Mouse (Mus musculus) left cerebral cortex, adult 11 months (tissue): ENCODE results near the gene Syngap1.
"Not testable (repeated sequence)": the region's sequence is repeated elsewhere in the genome, so short reads cannot be mapped to it uniquely, and the experiment has no call there.

Experiments
- DNase-seq: peaks from one replicate; pipeline ENCODE4 v3.0.0; 2022; ENCODE audit warnings: low spot score

Gene Syngap1

GRCm38 (mm10) chr17:26941031-26941789 lies at the start of gene Syngap1:
Gene Syngap1 (plus strand): TSS chr17:26941253.
- DNase-seq: no peak

- no peak for DNase-seq
These were observed 48.2 kb upstream of the Syngap1 start for GRCm38 (mm10) chr17:26892635-26893375.

DNA sequence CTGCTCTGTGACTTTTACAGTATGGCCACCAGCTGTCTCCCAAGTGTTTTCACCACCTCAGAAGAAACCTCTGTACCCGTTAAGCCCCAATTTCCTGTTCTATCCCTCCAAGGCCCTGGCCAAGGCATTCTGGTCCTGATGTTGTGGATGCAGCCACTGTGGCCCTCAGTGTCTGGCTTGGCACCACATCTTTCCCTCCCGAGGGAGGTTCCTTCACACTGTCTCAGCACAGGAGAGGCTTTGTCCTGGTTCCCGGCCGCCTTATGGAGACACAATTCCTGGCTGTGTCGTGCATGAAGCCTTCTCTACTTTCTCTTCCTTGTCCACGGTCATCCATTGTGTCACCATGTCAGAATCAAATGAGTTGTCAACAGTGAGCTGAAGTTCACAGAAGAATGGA lies 47.6 kb upstream of the Syngap1 start:
- DNase-seq: no peak

DNA sequence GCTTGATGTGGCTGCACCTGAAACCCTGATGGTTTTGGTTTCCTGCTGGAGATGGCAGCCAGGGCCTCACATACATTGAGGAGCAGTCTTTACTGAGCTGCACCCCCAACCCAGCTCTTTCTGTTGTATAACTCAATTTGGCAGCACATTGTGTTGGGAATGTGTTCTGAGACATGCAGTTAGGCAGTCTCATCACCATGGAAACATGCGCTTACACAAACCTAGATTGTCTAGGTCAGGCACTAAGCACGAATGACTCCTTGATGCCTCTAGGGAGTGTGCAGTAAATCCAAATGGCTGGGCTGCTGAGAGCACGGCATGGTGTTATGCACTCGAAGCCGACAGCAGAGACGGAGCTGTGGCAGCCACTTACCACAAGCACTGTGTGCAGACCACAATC lies 46.7 kb upstream of the Syngap1 start:
- DNase-seq: no peak

DNA sequence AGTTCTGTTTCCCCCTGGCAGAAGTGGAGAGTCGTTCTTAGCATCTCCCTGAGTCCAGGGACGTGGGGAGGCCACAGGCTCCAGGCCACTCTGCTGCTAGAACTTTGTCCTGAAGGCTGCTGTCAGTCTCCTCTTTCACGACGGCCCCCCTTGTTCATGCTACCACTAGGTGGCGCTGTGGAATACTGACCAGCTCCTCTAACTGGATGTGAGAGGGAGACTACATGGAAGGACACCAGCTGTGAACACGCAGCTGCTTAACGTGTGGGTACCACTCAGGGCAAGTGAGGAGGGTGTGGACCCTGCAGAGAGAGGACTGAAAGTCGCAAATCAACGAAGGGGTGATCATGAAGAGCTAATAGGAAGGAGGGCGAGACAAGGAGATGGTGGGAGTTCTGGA lies 45.5 kb upstream of the Syngap1 start:
- no peak for DNase-seq

- no peak for DNase-seq
These were observed 40.1 kb upstream of the Syngap1 start for GRCm38 (mm10) chr17:26900916-26901315.

GRCm38 (mm10) chr17:26904320-26904719 lies 36.7 kb upstream of the Syngap1 start:
- no peak for DNase-seq

- DNase-seq: not testable (repeated sequence)
These were observed 33.5 kb upstream of the Syngap1 start for GRCm38 (mm10) chr17:26907506-26907905.

GRCm38 (mm10) chr17:26915248-26915647 lies 25.8 kb upstream of the Syngap1 start:
- DNase-seq: no peak

- DNase-seq: peak; percentile 100
These were observed 24.2 kb upstream of the Syngap1 start, which contains the start of gene Kifc5b for GRCm38 (mm10) chr17:26916711-26917482. Gene Kifc5b (plus strand): TSS chr17:26917091.

DNA sequence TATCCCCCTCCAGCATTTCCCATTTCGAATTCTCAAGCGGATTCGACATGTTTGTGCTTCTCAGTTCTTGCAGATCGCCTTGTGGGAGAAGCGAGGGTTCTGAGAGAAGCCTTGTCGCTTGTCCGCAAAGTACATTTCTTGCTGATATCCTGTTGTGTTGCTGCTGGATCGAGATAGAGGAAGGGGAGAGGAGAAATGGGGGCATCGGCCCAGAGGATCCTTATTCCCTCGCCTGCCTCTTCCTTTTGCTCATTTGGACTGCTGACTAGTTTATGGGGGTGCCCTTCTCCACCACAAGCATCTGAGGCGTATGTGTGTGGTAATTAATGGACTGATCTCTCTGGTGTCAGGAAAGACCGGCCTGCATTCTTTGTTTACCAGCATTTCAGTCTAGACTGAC lies 23.5 kb upstream of the Syngap1 start:
- DNase-seq: not testable (repeated sequence)

DNA sequence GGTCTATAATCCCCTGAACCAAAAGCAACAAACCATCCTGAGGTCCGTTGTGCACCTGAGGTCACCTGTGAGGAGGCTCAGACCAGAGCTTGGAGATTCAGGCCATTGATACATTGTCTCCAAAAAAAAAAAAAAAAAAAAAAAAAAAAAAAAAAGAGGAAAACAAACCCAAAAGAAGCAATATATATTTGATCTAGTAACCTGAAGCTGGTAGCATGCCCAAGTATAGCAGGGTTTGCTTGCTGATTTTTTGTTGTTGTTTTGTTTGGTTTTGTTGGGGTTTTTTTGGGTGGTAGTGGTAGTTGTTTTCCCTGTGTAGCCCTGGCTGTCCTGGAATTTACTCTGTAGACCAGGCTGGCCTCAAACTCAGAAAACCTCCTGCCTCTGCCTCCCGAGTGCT lies 22.7 kb upstream of the Syngap1 start:
- DNase-seq: no peak

DNA sequence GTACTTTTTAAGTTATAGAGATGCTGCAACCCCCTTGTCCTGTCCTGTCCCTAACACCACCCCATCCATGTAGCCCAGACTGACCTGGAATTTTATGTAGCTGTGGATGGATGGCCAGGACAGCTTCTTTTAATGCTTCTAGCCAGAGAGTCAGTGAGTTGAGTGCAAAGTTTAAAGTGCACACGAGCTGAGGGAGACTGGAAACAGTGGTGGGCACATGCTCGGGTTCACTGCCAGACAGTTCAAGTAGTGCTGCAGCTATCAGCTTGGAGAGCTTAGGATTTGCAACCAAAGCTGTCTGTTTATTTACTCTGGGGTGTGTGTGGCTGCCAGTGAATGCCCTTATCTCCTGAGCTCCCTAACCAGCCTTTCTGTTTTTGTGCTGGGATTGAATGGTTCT lies 21.5 kb upstream of the Syngap1 start:
- DNase-seq: not testable (repeated sequence)

GRCm38 (mm10) chr17:26922368-26922767 lies 18.7 kb upstream of the Syngap1 start:
- DNase-seq: not testable (repeated sequence)

DNA sequence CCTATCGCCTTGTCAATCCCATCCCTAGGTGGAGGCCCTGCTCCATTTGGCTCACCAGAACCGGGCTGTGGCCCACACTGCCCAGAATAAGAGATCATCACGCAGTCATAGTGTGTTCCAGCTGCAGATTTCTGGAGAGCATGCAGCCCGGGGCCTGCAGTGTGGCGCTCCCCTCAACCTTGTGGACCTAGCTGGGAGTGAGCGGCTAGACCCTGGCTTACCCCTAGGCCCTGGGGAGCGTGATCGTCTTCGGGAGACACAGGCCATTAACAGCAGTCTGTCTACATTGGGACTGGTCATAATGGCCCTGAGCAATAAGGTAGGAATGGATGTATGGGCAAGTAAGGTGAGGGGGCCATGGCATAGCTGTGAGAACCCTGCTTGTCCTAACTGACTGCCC lies 15.6 kb upstream of the Syngap1 start:
- DNase-seq: not testable (repeated sequence)

DNA sequence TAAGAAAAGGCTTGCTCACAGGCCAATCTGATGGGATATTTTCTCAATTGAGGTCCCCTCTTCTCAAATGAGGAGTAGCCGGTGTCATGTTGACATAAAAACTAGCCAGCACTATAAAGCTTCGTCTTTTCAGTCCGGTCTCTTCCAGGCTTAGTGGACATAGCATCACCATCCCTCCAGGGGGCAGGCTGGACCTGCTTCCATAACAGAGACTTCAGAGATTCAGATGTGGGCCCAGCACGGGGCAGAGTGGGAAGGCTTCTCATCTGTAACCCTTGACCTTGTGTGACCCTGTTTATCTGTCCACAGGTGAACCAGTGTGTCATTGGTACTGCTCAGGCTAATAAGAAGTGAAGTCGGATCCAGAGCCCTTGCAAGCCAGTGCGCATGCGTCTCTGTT lies 9.3 kb upstream of the Syngap1 start:
- DNase-seq: not testable (repeated sequence)

DNA sequence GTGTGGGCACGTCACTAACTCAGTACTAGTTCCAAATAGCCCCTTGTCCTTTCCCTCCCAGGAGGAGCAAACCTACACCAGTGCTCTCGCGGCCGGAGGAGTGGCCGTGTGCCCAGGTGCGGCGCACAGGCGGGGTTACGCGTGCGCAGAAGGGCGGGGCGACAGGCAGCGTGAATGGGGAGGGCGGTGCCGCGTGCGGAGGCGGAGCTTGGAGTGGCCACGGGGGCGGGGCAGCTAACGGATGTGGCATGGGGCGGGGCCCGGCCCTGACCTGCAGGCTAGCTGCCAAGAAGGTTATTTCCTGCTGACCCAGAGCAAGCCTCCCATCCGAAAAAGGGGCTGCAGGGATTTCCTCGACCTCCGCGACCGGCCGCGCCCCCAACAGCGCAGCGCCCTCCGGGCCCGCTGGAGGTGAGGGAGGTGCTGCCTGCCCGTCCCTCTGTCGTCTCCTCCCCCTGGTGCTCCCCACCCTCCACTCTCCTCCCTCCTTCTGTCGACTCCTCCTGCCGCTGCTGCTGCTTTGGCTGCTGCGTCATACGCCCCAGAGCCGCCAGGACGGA lies 8.1 kb upstream of the Syngap1 start, which contains the start of gene Phf1:
Phf1 (plus strand) TSS at position 214 of the 560 bp plus-strand sequence.
- DNase-seq: peak; percentile 93

GRCm38 (mm10) chr17:26933419-26933818 lies 7.6 kb upstream of the Syngap1 start:
- no peak for DNase-seq

GRCm38 (mm10) chr17:26933885-26934827 lies 6.9 kb upstream of the Syngap1 start:
- no peak for DNase-seq

- DNase-seq: no peak
These were observed 6.0 kb upstream of the Syngap1 start for GRCm38 (mm10) chr17:26935027-26935426.

- no peak for DNase-seq
These were observed 4.6 kb upstream of the Syngap1 start for GRCm38 (mm10) chr17:26936453-26936852.
